Mouse (Mus musculus) erythroblast, embryonic 14.5 days (primary cell): ENCODE results near the gene Slc13a4.

ENCODE experiments used
- GATA1 ChIP-seq: IDR thresholded peaks from 2 replicates; pipeline ENCODE4 v1.6.1; 2012; ENCODE audit warnings: low read length, inconsistent platforms, mixed read lengths
- TAL1 ChIP-seq: IDR thresholded peaks from 3 replicates; pipeline ENCODE4 v1.6.1; 2012; ENCODE audit warnings: low read length, inconsistent platforms, mixed read lengths

- TF ChIP-seq GATA1, result no peak
- no peak for TF ChIP-seq TAL1
Measured at GRCm38 (mm10) chr6:35324306-35324705, 16.4 kb upstream of the Slc13a4 start.
